Mouse (Mus musculus): ENCODE measurements around the gene Alpk3.

- no peak for TF ChIP-seq CTCF (IDR thresholded peaks at IDR 0.05; ENCODE audit: low read depth)
- TF ChIP-seq EP300 (optimal IDR thresholded peaks at IDR 0.05) = no peak
These were observed 34.7 kb upstream of the Alpk3 start for GRCm38 (mm10) chr7:81022731-81023130.
